Mouse (Mus musculus) lung, postnatal 0 days (tissue): ENCODE measurements at regions not wholly inside any gene's neighbourhood (a gene's known extent, or its start where the extent isn't known, plus 50 kb on each side); places are given as distances from the start of the nearest gene placed in this dataset.

Source experiments
- CTCF ChIP-seq: IDR thresholded peaks from 2 replicates; pipeline ENCODE4 v1.5.1; 2016; ENCODE audit warnings: antibody characterized with exemption, mild to moderate bottlenecking
- EP300 ChIP-seq: IDR thresholded peaks from 2 replicates; pipeline ENCODE4 v1.6.1; 2016; ENCODE audit warnings: antibody characterized with exemption, mild to moderate bottlenecking, control low read depth

DNA sequence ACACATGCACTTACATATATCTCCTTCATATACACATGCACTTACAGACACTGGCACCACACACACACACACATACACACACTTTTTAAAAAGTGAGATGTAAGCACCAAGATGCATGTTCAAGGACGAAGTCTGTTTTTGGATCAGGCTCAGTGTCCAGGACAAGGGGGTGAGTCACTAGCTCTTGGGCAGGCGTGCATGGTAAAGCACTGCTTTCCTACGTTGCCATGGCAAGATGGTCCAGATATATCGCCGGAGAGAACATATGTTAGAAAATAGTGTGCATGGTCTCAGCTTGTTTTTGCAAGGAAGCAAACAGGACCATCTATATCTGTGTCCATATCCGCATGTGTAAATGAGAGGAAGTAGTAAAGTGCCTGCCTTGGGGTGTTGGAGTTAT, 77.0 kb upstream of the Kcng1 start:
- no peak for TF ChIP-seq CTCF
- no peak for TF ChIP-seq EP300
